Mouse (Mus musculus): ENCODE results near the gene Hoxb8. TPM values are rescaled to one million over a fixed set of nuclear protein-coding genes. Genes with fewer than 3 reads are reported as not detected.

Gene Hoxb8
- polyA plus RNA-seq, 1 experiment: 1.9 TPM

- peak overlapping the region; percentile 66 for H3K4me3 ChIP-seq (ENCODE audit: insufficient read depth, low read depth, low read length)
These were observed 51.7 kb downstream of the Hoxb8 start for GRCm38 (mm10) chr11:96333241-96334001.

GRCm38 (mm10) chr11:96334002-96334364 is 52.3 kb downstream of the Hoxb8 start:
- peak overlapping the region; percentile 66; the same call in 1 of the 2 replicates for H3K4me3 ChIP-seq (ENCODE audit: insufficient read depth, low read depth, low read length)
- H3K4me1 ChIP-seq (ENCODE audit: control insufficient read depth, insufficient read depth, insufficient read length, low read length): peaks cover 5% of the 10 kb centered on the region
- H3K27ac ChIP-seq (replicated peaks; ENCODE audit: low read depth, low read length): no peak overlapping the region; the same call in 1 of the 2 replicates

More at GRCm38 (mm10) chr11:96333241-96334001, 51.7 kb downstream of the Hoxb8 start:
- peak overlapping the region; percentile 43 for H3K27ac ChIP-seq (replicated peaks; ENCODE audit: low read depth, low read length)
- H3K4me1 ChIP-seq (ENCODE audit: control insufficient read depth, insufficient read depth, insufficient read length, low read length): peaks cover 5% of the 10 kb centered on the region

Other genes starting within 250 kb of the Hoxb8 start
- 61.6 and 90.5 TPM in 2 replicates for gene Snf8, start 247.0 kb upstream of the Hoxb8 start, polyA plus RNA-seq (2012; ENCODE audit: insufficient read depth, insufficient read length, missing spikeins)
- gene Ube2z, start 216.5 kb upstream of the Hoxb8 start, polyA plus RNA-seq (2012; ENCODE audit: insufficient read depth, insufficient read length, missing spikeins): 11.5 and 13.7 TPM in 2 replicates
- gene Atp5g1, start 206.2 kb upstream of the Hoxb8 start, polyA plus RNA-seq (2012; ENCODE audit: insufficient read depth, insufficient read length, missing spikeins): 43.7 and 57.2 TPM in 2 replicates
- gene Calcoco2, start 169.9 kb upstream of the Hoxb8 start, polyA plus RNA-seq (2012; ENCODE audit: insufficient read depth, insufficient read length, missing spikeins): not detected in 2 replicates
- gene Ttll6, start 148.1 kb upstream of the Hoxb8 start, polyA plus RNA-seq (2012; ENCODE audit: insufficient read depth, insufficient read length, missing spikeins): not detected in 2 replicates
- gene Hoxb13, start 87.6 kb upstream of the Hoxb8 start, polyA plus RNA-seq (2012; ENCODE audit: insufficient read depth, insufficient read length, missing spikeins): not detected in 2 replicates
- not detected in 2 replicates for gene Hoxb9, start 10.4 kb upstream of the Hoxb8 start, polyA plus RNA-seq (2012; ENCODE audit: insufficient read depth, insufficient read length, missing spikeins)
- 2.1 and 2.6 TPM in 2 replicates for gene Hoxb7, start 4.7 kb downstream of the Hoxb8 start, polyA plus RNA-seq (2012; ENCODE audit: insufficient read depth, insufficient read length, missing spikeins)
- gene Hoxb6, start 10.6 kb downstream of the Hoxb8 start, polyA plus RNA-seq (2012; ENCODE audit: insufficient read depth, insufficient read length, missing spikeins): 0.91 and 1.9 TPM in 2 replicates
- gene Hoxb5, start 21.4 kb downstream of the Hoxb8 start, polyA plus RNA-seq (2012; ENCODE audit: insufficient read depth, insufficient read length, missing spikeins): 1.1 and 1.2 TPM in 2 replicates
- gene Hoxb4, start 36.4 kb downstream of the Hoxb8 start, polyA plus RNA-seq (2012; ENCODE audit: insufficient read depth, insufficient read length, missing spikeins): 6.0 and 6.4 TPM in 2 replicates
- 1.7 and 2.0 TPM in 2 replicates for gene Hoxb3, start 41.4 kb downstream of the Hoxb8 start, polyA plus RNA-seq (2012; ENCODE audit: insufficient read depth, insufficient read length, missing spikeins)
- gene Hoxb2, start 68.6 kb downstream of the Hoxb8 start, polyA plus RNA-seq (2012; ENCODE audit: insufficient read depth, insufficient read length, missing spikeins): 3.2 and 3.7 TPM in 2 replicates
- not detected in 2 replicates for gene Hoxb1, start 83.8 kb downstream of the Hoxb8 start, polyA plus RNA-seq (2012; ENCODE audit: insufficient read depth, insufficient read length, missing spikeins)
- not detected in 2 replicates for gene Skap1, start 182.7 kb downstream of the Hoxb8 start, polyA plus RNA-seq (2012; ENCODE audit: insufficient read depth, insufficient read length, missing spikeins)